Mouse (Mus musculus): ENCODE measurements around the gene Stim2.

DNA sequence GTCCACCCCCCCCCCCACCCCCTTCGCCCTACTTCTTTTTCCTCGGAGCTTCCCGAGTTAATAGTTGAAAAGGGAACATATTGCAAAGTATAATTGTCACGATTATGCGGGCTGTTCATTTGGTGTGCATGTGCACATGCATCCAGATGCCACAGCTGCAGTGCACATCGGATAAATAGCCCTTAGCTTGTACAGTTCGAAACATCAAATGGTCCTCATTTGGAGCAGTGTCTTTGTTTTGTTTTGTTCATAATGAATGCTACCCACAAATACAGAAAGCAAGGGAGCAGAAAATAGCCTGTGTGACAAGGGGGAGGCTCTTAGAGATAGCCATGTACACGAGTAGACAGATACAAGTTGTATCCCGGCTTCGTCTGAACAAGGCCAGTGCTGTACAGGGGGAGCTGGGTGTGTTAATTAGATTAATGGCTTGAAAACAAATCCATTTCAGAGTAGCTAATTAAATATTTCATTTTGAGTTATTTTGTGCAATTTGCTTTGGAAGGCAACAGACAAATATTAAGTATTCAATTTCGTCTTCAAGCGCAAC is 157.0 kb downstream of the Stim2 start:
- no peak for TF ChIP-seq CTCF (IDR thresholded peaks at IDR 0.05 in 2 of 3, conservative IDR thresholded peaks at IDR 0.05 in 1 of 3; ENCODE audit: control insufficient read depth in 1 of 3, insufficient read depth in 1 of 3, low read depth in 2 of 3, low read length in 3 of 3, poor library complexity in 1 of 3, severe bottlenecking in 1 of 3)
- no peak for TF ChIP-seq EP300 (IDR thresholded peaks at IDR 0.05; ENCODE audit: low read depth in 1 of 2, low read length in 2 of 2)
- no peak for TF ChIP-seq GABPA (IDR thresholded peaks at IDR 0.05; ENCODE audit: low read depth, low read length)
- TF ChIP-seq ZC3H11A (IDR thresholded peaks at IDR 0.05; ENCODE audit: low read depth, low read length), result no peak
- TF ChIP-seq CHD2 (IDR thresholded peaks at IDR 0.05; ENCODE audit: low read length), result no peak
- TF ChIP-seq NELFE (IDR thresholded peaks at IDR 0.05; ENCODE audit: low read depth, low read length), result no peak
- no peak for TF ChIP-seq MAX (IDR thresholded peaks at IDR 0.05; ENCODE audit: low read length)

All from MEL (cell line).